Mouse (Mus musculus) megakaryocyte, embryonic 14.5 days (primary cell): ENCODE data around the gene Acsm3. TPM values are rescaled to one million over a fixed set of nuclear protein-coding genes. Genes with fewer than 3 reads are reported as not detected.
A peak's percentile ranks its signal among the peaks of the same experiment; 100 is the strongest.

ENCODE experiments used
- H3K27me3 ChIP-seq: replicated peaks from 2 replicates; pipeline ENCODE3; 2012; ENCODE audit warnings: inconsistent platforms
- H3K36me3 ChIP-seq: replicated peaks from 2 replicates; pipeline ENCODE3; 2012; ENCODE audit warnings: low read length, inconsistent platforms, mixed read lengths
- H3K4me1 ChIP-seq: 2 replicates; pipeline ENCODE4 v1.6.1; 2012; ENCODE audit warnings: inconsistent platforms
- H3K4me3 ChIP-seq: replicated peaks from 2 replicates; pipeline ENCODE3; 2012; ENCODE audit warnings: moderate library complexity, mild to moderate bottlenecking, inconsistent platforms
- H3K9me3 ChIP-seq: 2 replicates; pipeline ENCODE4 v1.6.1; 2012; ENCODE audit warnings: inconsistent platforms
- FLI1 ChIP-seq: IDR thresholded peaks from 2 replicates; pipeline ENCODE4 v1.6.1; 2012; ENCODE audit warnings: low read length, inconsistent platforms, mixed read lengths
- GATA1 ChIP-seq: IDR thresholded peaks from 3 replicates; pipeline ENCODE4 v1.6.1; 2012; ENCODE audit warnings: mixed read lengths, low read length, inconsistent platforms, borderline replicate concordance
- polyA plus RNA-seq: library from polyadenylated mRNA; stranded (reverse); fragments of >175 nt; gene quantifications from 2 replicates; pipeline ENCODE4 v1.2.3, GENCODE M21; 2012; ENCODE audit warnings: low replicate concordance; ENCODE audit not compliant: insufficient read depth

Gene Acsm3
- polyA plus RNA-seq, 1 experiment, result not detected

- Histone ChIP-seq H3K4me3 (peak within 1 kb of the TSS; percentile 96), H3K27me3 (no peaks in the 10 kb centered on the region), H3K36me3 (peaks cover 15% of the 10 kb centered on the region), H3K4me1 (peaks cover 14% of the 10 kb centered on the region), H3K9me3 (no peaks in the 10 kb centered on the region)
- TF ChIP-seq GATA1, result no peak
- peak; percentile 99; the same call in 1 of the 2 replicates for TF ChIP-seq FLI1
These were observed 33.0 kb downstream of the Acsm3 start, which contains the start of the genes Rexo5 and Eri2 for GRCm38 (mm10) chr7:119793586-119794250. Gene Rexo5, plus strand, starts transcription at chr7:119794006. Gene Eri2, minus strand, starts transcription at chr7:119794058.

GRCm38 (mm10) chr7:119794251-119794638, 33.5 kb downstream of the Acsm3 start:
- peak overlapping the region; percentile 96 for H3K4me3 ChIP-seq
- no peaks in the 10 kb centered on the region for H3K9me3 ChIP-seq
- peaks cover 14% of the 10 kb centered on the region for H3K4me1 ChIP-seq
- TF ChIP-seq FLI1, result no peak
- TF ChIP-seq GATA1, result no peak
- peaks cover 13% of the 10 kb centered on the region for H3K36me3 ChIP-seq
- H3K27me3 ChIP-seq, result no peaks in the 10 kb centered on the region

GRCm38 (mm10) chr7:119795311-119795710, 34.6 kb downstream of the Acsm3 start:
- Histone ChIP-seq H3K4me1 (peaks cover 14% of the 10 kb centered on the region), H3K4me3 (peak overlapping the region; percentile 78), H3K9me3 (no peaks in the 10 kb centered on the region), H3K27me3 (no peaks in the 10 kb centered on the region), H3K36me3 (peaks cover 9% of the 10 kb centered on the region)
- TF ChIP-seq FLI1, result no peak
- TF ChIP-seq GATA1, result no peak

- Histone ChIP-seq H3K36me3 (peaks cover 35% of the 10 kb centered on the region), H3K4me1 (no peaks in the 10 kb centered on the region), H3K9me3 (no peaks in the 10 kb centered on the region), H3K27me3 (no peaks in the 10 kb centered on the region), H3K4me3 (no peak overlapping the region)
- TF ChIP-seq FLI1 (no peak), GATA1 (no peak)
These were observed 39.8 kb downstream of the Acsm3 start for GRCm38 (mm10) chr7:119800488-119800887.

GRCm38 (mm10) chr7:119800991-119801390, 40.3 kb downstream of the Acsm3 start:
- H3K4me3 ChIP-seq, result no peak overlapping the region
- H3K9me3 ChIP-seq, result no peaks in the 10 kb centered on the region
- H3K36me3 ChIP-seq, result peaks cover 37% of the 10 kb centered on the region
- no peaks in the 10 kb centered on the region for H3K27me3 ChIP-seq
- TF ChIP-seq GATA1 (no peak), FLI1 (no peak)
- no peaks in the 10 kb centered on the region for H3K4me1 ChIP-seq

GRCm38 (mm10) chr7:119807396-119807795, 46.7 kb downstream of the Acsm3 start:
- no peaks in the 10 kb centered on the region for H3K27me3 ChIP-seq
- TF ChIP-seq GATA1 (no peak), FLI1 (no peak)
- peaks cover 73% of the 10 kb centered on the region for H3K36me3 ChIP-seq
- H3K9me3 ChIP-seq, result no peaks in the 10 kb centered on the region
- H3K4me3 ChIP-seq, result no peak overlapping the region
- H3K4me1 ChIP-seq, result no peaks in the 10 kb centered on the region; the same call in 1 of the 2 replicates

GRCm38 (mm10) chr7:119808723-119809122, 48.0 kb downstream of the Acsm3 start:
- Histone ChIP-seq H3K27me3 (no peaks in the 10 kb centered on the region), H3K4me3 (no peak overlapping the region), H3K36me3 (peaks cover 84% of the 10 kb centered on the region), H3K4me1 (no peaks in the 10 kb centered on the region; the same call in 1 of the 2 replicates), H3K9me3 (no peaks in the 10 kb centered on the region)
- TF ChIP-seq FLI1, result no peak
- TF ChIP-seq GATA1, result no peak

- H3K9me3 ChIP-seq, result no peaks in the 10 kb centered on the region
- no peak for TF ChIP-seq FLI1
- TF ChIP-seq GATA1, result no peak
- H3K4me1 ChIP-seq, result no peaks in the 10 kb centered on the region; the same call in 1 of the 2 replicates
- peaks cover 45% of the 10 kb centered on the region for H3K36me3 ChIP-seq
- H3K27me3 ChIP-seq, result no peaks in the 10 kb centered on the region
- no peak overlapping the region for H3K4me3 ChIP-seq
These were observed 74.6 kb downstream of the Acsm3 start for GRCm38 (mm10) chr7:119835371-119835770.

GRCm38 (mm10) chr7:119835996-119836777, 75.5 kb downstream of the Acsm3 start:
- H3K27me3 ChIP-seq, result no peaks in the 10 kb centered on the region
- no peaks in the 10 kb centered on the region for H3K9me3 ChIP-seq

More at GRCm38 (mm10) chr7:119835996-119836777, 75.5 kb downstream of the Acsm3 start:
- no peaks in the 10 kb centered on the region; the same call in 1 of the 2 replicates for H3K4me1 ChIP-seq
- TF ChIP-seq GATA1, result no peak
- TF ChIP-seq FLI1, result no peak
- no peak overlapping the region for H3K4me3 ChIP-seq
- H3K36me3 ChIP-seq, result peaks cover 40% of the 10 kb centered on the region

Other genes with a start within 250 kb of the Acsm3 start
- gene Acsm5, start 241.5 kb upstream of the Acsm3 start, polyA plus RNA-seq, result not detected in 2 replicates
- gene Pdilt, start 237.4 kb upstream of the Acsm3 start, polyA plus RNA-seq, result not detected in 2 replicates
- gene Acsm2, start 206.6 kb upstream of the Acsm3 start, polyA plus RNA-seq, result not detected in 2 replicates
- not detected in 2 replicates for gene Acsm1, start 153.9 kb upstream of the Acsm3 start, polyA plus RNA-seq
- not detected in 2 replicates for gene Acsm4, start 70.9 kb upstream of the Acsm3 start, polyA plus RNA-seq
- gene Thumpd1, start 40.1 kb upstream of the Acsm3 start, polyA plus RNA-seq, result 12.1 and 14.0 TPM in 2 replicates
- gene Rexo5, start 33.1 kb downstream of the Acsm3 start, polyA plus RNA-seq, result 0.89 TPM in 1 of 2 replicates, not detected in the other
- gene Eri2, start 33.1 kb downstream of the Acsm3 start, polyA plus RNA-seq, result 0.10 and 1.1 TPM in 2 replicates
- gene Lyrm1, start 134.9 kb downstream of the Acsm3 start, polyA plus RNA-seq, result 5.0 TPM in 1 of 2 replicates, not detected in the other
- 0.36 and 3.1 TPM in 2 replicates for gene Dcun1d3, start 135.4 kb downstream of the Acsm3 start, polyA plus RNA-seq